In the genomic region with DNA sequence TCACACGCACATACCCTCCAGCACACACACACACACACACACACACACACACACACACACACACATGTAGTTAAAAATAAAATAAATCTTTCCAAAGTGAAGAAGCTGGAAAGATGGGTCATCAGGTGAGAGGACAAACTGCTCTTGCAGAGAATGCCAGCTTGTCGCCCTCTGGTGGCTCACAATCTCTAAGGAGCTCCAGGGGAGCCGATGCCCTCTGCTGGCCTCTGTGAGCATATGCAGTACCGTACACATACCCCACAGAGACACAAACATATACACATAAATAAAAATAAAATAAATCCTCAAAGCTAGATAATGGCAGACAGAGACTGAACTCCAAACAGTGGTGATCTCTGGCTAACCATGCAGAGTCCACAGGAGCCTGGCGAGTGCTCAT, we compare ENCODE assay signal across 9 mouse cellular contexts.
DNase-seq lines count a peak whose midpoint lies in the region; ATAC-seq lines count a peak whose summit lies in the region.
"Had no signal": no experiment of that assay in that cellular context is flagged by ENCODE, and none has a peak within 500 bp of the region (broad histone marks: within the 10 kb centered on the region; RNA-seq: fewer than 3 reads in every experiment).

No protein-coding gene starts in this region.

- no peak overlapping the region for H3K4me2 ChIP-seq in forebrain, embryonic 12.5 days

- no peaks in the 10 kb centered on the region for H3K4me1 ChIP-seq in embryonic facial prominence, embryonic 10.5 days
- H3K4me1 ChIP-seq in forebrain, embryonic 12.5 days = no peaks in the 10 kb centered on the region
- H3K4me1 ChIP-seq: megakaryocyte, embryonic 14.5 days had no signal

- DNase-seq in heart, postnatal 14 days = peak; percentile 39 to 53
- no peak for DNase-seq in heart, adult 8-10 months (ENCODE audit: low spot score)
- DNase-seq in urinary bladder, postnatal 14 days (ENCODE audit: low spot score) = peak; percentile 30
- DNase-seq in urinary bladder, postnatal 25 days (ENCODE audit: low spot score) = no peak
- DNase-seq in embryonic facial prominence, embryonic 10.5 days (ENCODE audit: low spot score) = peak; percentile 49
- peak; percentile 19 for DNase-seq in retina, postnatal 7 days (ENCODE audit: low read depth, low spot score)
- DNase-seq in frontal cortex, postnatal 10 days (ENCODE audit: low spot score in 2 of 2) = no peak

- no peaks in the 10 kb centered on the region; the same call in 1 of the 2 replicates for H3K36me3 ChIP-seq in embryonic facial prominence, embryonic 10.5 days (replicated peaks)
- H3K36me3 ChIP-seq in forebrain, embryonic 12.5 days (replicated peaks) = no peaks in the 10 kb centered on the region

- no peak for ATAC-seq in forebrain, embryonic 12.5 days (ENCODE audit: low FRiP score)

- WGBS in embryonic facial prominence, embryonic 10.5 days = 89% methylated on average over 5 of the region's 5 CpGs
- 87% methylated on average over 5 of the region's 5 CpGs for WGBS in forebrain, embryonic 12.5 days

- H3K9me3 ChIP-seq in embryonic facial prominence, embryonic 10.5 days = no peaks in the 10 kb centered on the region
- H3K9me3 ChIP-seq in forebrain, embryonic 12.5 days = no peaks in the 10 kb centered on the region
- H3K9me3 ChIP-seq: megakaryocyte, embryonic 14.5 days had no signal

- intact Hi-C loops in heart, postnatal 14 days (cut with DNase I) = no loop called here

- no peak overlapping the region for H3K27ac ChIP-seq in embryonic facial prominence, embryonic 10.5 days (replicated peaks)
- H3K27ac ChIP-seq in forebrain, embryonic 12.5 days = no peak overlapping the region

- H3K9ac ChIP-seq in forebrain, embryonic 12.5 days = no peak overlapping the region

- H3K27me3 ChIP-seq in embryonic facial prominence, embryonic 10.5 days (replicated peaks; ENCODE audit: low read depth, poor library complexity, severe bottlenecking) = no peaks in the 10 kb centered on the region
- H3K27me3 ChIP-seq in forebrain, embryonic 12.5 days = no peaks in the 10 kb centered on the region
- H3K27me3 ChIP-seq: megakaryocyte, embryonic 14.5 days had no signal

- H3K4me3 ChIP-seq in embryonic facial prominence, embryonic 10.5 days = no peak overlapping the region
- no peak overlapping the region for H3K4me3 ChIP-seq in forebrain, embryonic 12.5 days (replicated peaks)
- H3K4me3 ChIP-seq: megakaryocyte, embryonic 14.5 days had no signal

Comparison
In these comparisons a context has a peak if more than half of its experiments do, and no peak if none do; other contexts are left out.
1. DNase-seq: peak in heart, postnatal 14 days (2 of 2), urinary bladder, postnatal 14 days (single experiment), embryonic facial prominence, embryonic 10.5 days (single experiment) and retina, postnatal 7 days (single experiment); none in heart, adult 8-10 months (single experiment), urinary bladder, postnatal 25 days (single experiment) and frontal cortex, postnatal 10 days (0 of 2).